Mouse (Mus musculus) activated CD4-positive, CD25-positive, alpha-beta regulatory T cell, adult 4 months (primary cell): ENCODE data around the gene Klf2. TPM values are rescaled to one million over a fixed set of nuclear protein-coding genes. Genes with fewer than 3 reads are reported as not detected.

Experiments
- polyA plus RNA-seq, 2 experiments: library from polyadenylated mRNA; unstranded; fragments of 100-300 nt; shearing (Covaris generic); gene quantifications; one replicate each; pipeline ENCODE4 v1.2.1; 2017

Gene Klf2
- polyA plus RNA-seq, 2 experiments from 2014 or later: 27.6 to 39.0 TPM

Other genes starting within 250 kb of the Klf2 start
- under 1 TPM in 1 of 2 experiments, not detected in 1; 0.20 TPM for gene Olfr373, start 235.9 kb upstream of the Klf2 start, polyA plus RNA-seq
- gene Olfr374, start 212.0 kb upstream of the Klf2 start, polyA plus RNA-seq: under 1 TPM in 1 of 2 experiments, not detected in 1; 0.20 TPM
- 100 to 1,000 TPM; 291 to 296 TPM for gene Tpm4, start 184.1 kb upstream of the Klf2 start, polyA plus RNA-seq
- 100 to 1,000 TPM; 159 to 162 TPM for gene Rab8a, start 157.8 kb upstream of the Klf2 start, polyA plus RNA-seq
- 10 to 100 TPM; 22.2 to 29.1 TPM for gene Hsh2d, start 129.4 kb upstream of the Klf2 start, polyA plus RNA-seq
- under 1 TPM; 0.46 to 0.51 TPM for gene Cib3, start 106.2 kb upstream of the Klf2 start, polyA plus RNA-seq
- gene Gm11034, start 105.4 kb upstream of the Klf2 start, polyA plus RNA-seq: not detected
- gene Fam32a, start 99.3 kb upstream of the Klf2 start, polyA plus RNA-seq: 100 to 1,000 TPM in 1 of 2 experiments, 10 to 100 TPM in 1; 98.8 to 108 TPM
- gene Ap1m1, start 79.0 kb upstream of the Klf2 start, polyA plus RNA-seq: 100 to 1,000 TPM; 132 to 145 TPM
- gene Gm10282, start 13.8 kb upstream of the Klf2 start, polyA plus RNA-seq: 10 to 100 TPM; 25.8 to 62.2 TPM
- gene Eps15l1, start 102.4 kb downstream of the Klf2 start, polyA plus RNA-seq: 10 to 100 TPM; 43.2 to 52.4 TPM
- gene Calr3, start 124.8 kb downstream of the Klf2 start, polyA plus RNA-seq: under 1 TPM; 0.36 to 0.81 TPM
- gene 1700030K09Rik, start 124.8 kb downstream of the Klf2 start, polyA plus RNA-seq: 1 to 10 TPM; 3.7 to 5.3 TPM
- gene Cherp, start 156.2 kb downstream of the Klf2 start, polyA plus RNA-seq: 10 to 100 TPM; 52.7 to 65.0 TPM
- gene Slc35e1, start 173.6 kb downstream of the Klf2 start, polyA plus RNA-seq: 1 to 10 TPM; 6.9 to 7.3 TPM
- 1 to 10 TPM; 4.9 to 5.8 TPM for gene Med26, start 229.2 kb downstream of the Klf2 start, polyA plus RNA-seq